Mouse (Mus musculus) adrenal gland, adult 8-10 months (tissue): ENCODE measurements at regions not wholly inside any gene's neighbourhood (a gene's known extent, or its start where the extent isn't known, plus 50 kb on each side); places are given as distances from the start of the nearest gene placed in this dataset.
"Not testable (repeated sequence)": the region's sequence is repeated elsewhere in the genome, so short reads cannot be mapped to it uniquely, and the experiment has no call there.

ENCODE experiments used
- DNase-seq: peaks from one replicate; pipeline ENCODE4 v3.0.0; 2022

- DNase-seq: no peak
These were observed 325.6 kb downstream of the Car8 start for GRCm38 (mm10) chr4:7913191-7913590.

GRCm38 (mm10) chr4:7912675-7913074, 326.2 kb downstream of the Car8 start:
- DNase-seq: no peak

GRCm38 (mm10) chr4:7903130-7903529, 335.7 kb downstream of the Car8 start:
- no peak for DNase-seq

- no peak for DNase-seq
These were observed 343.9 kb downstream of the Car8 start for GRCm38 (mm10) chr4:7894914-7895313.

- no peak for DNase-seq
These were observed 347.7 kb downstream of the Car8 start for GRCm38 (mm10) chr4:7891128-7891527.

GRCm38 (mm10) chr4:7854518-7854917, 384.3 kb downstream of the Car8 start:
- no peak for DNase-seq

- no peak for DNase-seq
These were observed 385.6 kb downstream of the Car8 start for GRCm38 (mm10) chr4:7853121-7853782.

GRCm38 (mm10) chr4:7852006-7852615, 386.7 kb downstream of the Car8 start:
- DNase-seq: no peak

- DNase-seq: no peak
These were observed 391.4 kb downstream of the Car8 start for GRCm38 (mm10) chr4:7847411-7847810.

GRCm38 (mm10) chr4:7829126-7829525, 409.7 kb downstream of the Car8 start:
- DNase-seq: no peak

- no peak for DNase-seq
These were observed 419.0 kb downstream of the Car8 start for GRCm38 (mm10) chr4:7819847-7820246.

GRCm38 (mm10) chr4:7777761-7778160, 461.1 kb downstream of the Car8 start:
- not testable (repeated sequence) for DNase-seq

GRCm38 (mm10) chr4:7755473-7755872, 483.4 kb downstream of the Car8 start:
- no peak for DNase-seq

GRCm38 (mm10) chr4:7753931-7754330, 484.9 kb downstream of the Car8 start:
- DNase-seq: no peak

- DNase-seq: no peak
These were observed 487.6 kb downstream of the Car8 start for GRCm38 (mm10) chr4:7751208-7751607.

- no peak for DNase-seq
These were observed 515.9 kb downstream of the Car8 start for GRCm38 (mm10) chr4:7722893-7723292.

GRCm38 (mm10) chr4:7688516-7688915, 550.3 kb downstream of the Car8 start:
- no peak for DNase-seq

- no peak for DNase-seq
These were observed 551.6 kb downstream of the Car8 start for GRCm38 (mm10) chr4:7687231-7687630.

- DNase-seq: no peak
These were observed 568.1 kb downstream of the Car8 start for GRCm38 (mm10) chr4:7670795-7671105.

GRCm38 (mm10) chr4:7669992-7670794, 568.6 kb downstream of the Car8 start:
- DNase-seq: no peak

- no peak for DNase-seq
These were observed 571.8 kb downstream of the Car8 start for GRCm38 (mm10) chr4:7666935-7667594.

- DNase-seq: no peak
These were observed 595.8 kb downstream of the Car8 start for GRCm38 (mm10) chr4:7642878-7643590.
